Mouse (Mus musculus) intestine, postnatal 0 days (tissue): ENCODE measurements around the gene Dhtkd1. TPM values are rescaled to one million over a fixed set of nuclear protein-coding genes. Genes with fewer than 3 reads are reported as not detected.

Experiments
- ATAC-seq: fragments of 200-750 bp; cut with Nextera tagmentation; 2 replicates; pipeline ENCODE4 v1.8.0; 2017; ENCODE audit warnings: mild to moderate bottlenecking, moderate TSS enrichment, moderate library complexity
- H3K27ac ChIP-seq: fragments of 300-500 bp; sonication (generic); 2 replicates; pipeline ENCODE4 v1.5.1; 2014; ENCODE audit warnings: mild to moderate bottlenecking, low read depth, low read length, moderate library complexity
- H3K27me3 ChIP-seq: fragments of 300-500 bp; sonication (generic); replicated peaks from 2 replicates; pipeline ENCODE4 v1.6.1; 2014; ENCODE audit warnings: low read length, mixed read lengths; ENCODE audit not compliant: control insufficient read depth, insufficient read depth
- H3K36me3 ChIP-seq: fragments of 300-500 bp; sonication (generic); 2 replicates; pipeline ENCODE4 v1.6.1; 2014; ENCODE audit warnings: mild to moderate bottlenecking, moderate library complexity; ENCODE audit not compliant: control insufficient read depth, insufficient read depth
- H3K4me1 ChIP-seq: fragments of 300-500 bp; sonication (generic); replicated peaks from 2 replicates; pipeline ENCODE4 v1.6.1; 2014; ENCODE audit warnings: antibody characterized with exemption, low read length, mixed read lengths; ENCODE audit not compliant: control insufficient read depth, insufficient read depth
- H3K4me2 ChIP-seq: fragments of 300-500 bp; sonication (generic); replicated peaks from 2 replicates; pipeline ENCODE4 v1.6.1; 2014; ENCODE audit warnings: low read depth, mild to moderate bottlenecking, moderate library complexity
- H3K4me3 ChIP-seq: fragments of 300-500 bp; sonication (generic); 2 replicates; pipeline ENCODE4 v1.5.1; 2014; ENCODE audit warnings: low read depth, low read length
- H3K9ac ChIP-seq: fragments of 300-500 bp; sonication (generic); 2 replicates; pipeline ENCODE4 v1.6.1; 2014; ENCODE audit warnings: mild to moderate bottlenecking, low read depth, low read length
- H3K9me3 ChIP-seq: fragments of 300-500 bp; sonication (generic); 2 replicates; pipeline ENCODE4 v1.6.1; 2016; ENCODE audit warnings: mixed run types; ENCODE audit not compliant: control insufficient read depth
- CTCF ChIP-seq: sonication (generic); IDR thresholded peaks from 2 replicates; pipeline ENCODE4 v1.5.1; 2016; ENCODE audit warnings: low read depth, mild to moderate bottlenecking, control low read depth, antibody characterized with exemption, moderate library complexity
- WGBS: fragments of 180-500 bp; shearing (Covaris S2); extraction: QIAGEN DNeasy Blood & Tissue Kit; methylation state at CpG from one replicate; pipeline ENCODE4 v1.1.7; 2014; 5-methylcytosine and 5-hydroxymethylcytosine counted together
- polyA plus RNA-seq: library from polyadenylated mRNA; unstranded; fragments of >200 nt; fragmentation: Nextera tagmentation; extraction: Ambion mirVana; gene quantifications from 2 replicates; pipeline ENCODE4 v1.2.1, GENCODE M21; 2015

Gene Dhtkd1
- polyA plus RNA-seq, 1 experiment from 2014 or later = 0.27 TPM

DNA sequence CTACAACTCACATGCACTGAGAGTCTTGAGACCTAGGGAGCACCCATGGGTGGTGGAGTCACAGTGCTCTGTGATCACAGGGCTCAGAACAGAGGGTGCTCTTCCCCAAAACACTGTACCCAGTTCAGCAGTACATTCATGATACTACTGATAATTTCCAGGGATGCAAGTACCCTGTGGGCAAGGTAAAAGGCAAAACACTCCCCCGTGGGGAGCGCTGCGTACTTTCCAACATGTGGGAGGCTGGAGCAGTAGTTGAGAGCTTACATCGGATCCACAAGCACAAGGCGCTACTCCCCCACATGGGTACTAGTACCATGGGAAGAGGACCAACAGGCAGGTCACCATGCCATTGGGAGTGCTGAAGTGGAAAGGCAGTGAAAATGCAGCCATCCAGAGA lies 15.1 kb downstream of the Dhtkd1 start:
- Histone ChIP-seq H3K4me2 (no peak overlapping the region), H3K9me3 (no peaks in the 10 kb centered on the region), H3K27ac (no peak overlapping the region), H3K4me1 (peaks cover 3% of the 10 kb centered on the region; the same call in 1 of the 2 replicates), H3K9ac (no peak overlapping the region), H3K36me3 (no peaks in the 10 kb centered on the region), H3K4me3 (no peak overlapping the region), H3K27me3 (no peaks in the 10 kb centered on the region)
- WGBS = 96% methylated on average over 5 of the region's 5 CpGs
- ATAC-seq = no peak
- no peak for TF ChIP-seq CTCF

DNA sequence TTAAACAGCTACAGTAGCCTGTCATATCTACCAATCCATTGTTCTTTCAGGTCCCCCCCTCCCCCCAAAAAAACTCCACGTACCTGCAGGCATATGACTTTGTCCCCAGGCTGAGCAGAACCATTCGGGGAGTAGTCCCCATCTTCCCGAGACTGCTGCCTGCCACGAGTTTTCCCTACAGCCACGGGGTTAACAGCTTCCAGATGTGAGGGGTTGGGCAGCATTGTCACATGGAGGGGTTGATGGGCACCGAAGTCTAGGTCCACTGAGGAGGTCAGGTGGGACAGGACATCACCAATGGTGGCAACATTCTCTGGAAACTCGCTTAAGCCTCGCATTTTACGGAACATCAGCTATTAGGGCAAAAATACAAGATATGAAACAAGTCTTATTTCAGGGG lies 18.8 kb downstream of the Dhtkd1 start:
- Histone ChIP-seq H3K27ac (no peak overlapping the region), H3K9me3 (no peaks in the 10 kb centered on the region), H3K27me3 (no peaks in the 10 kb centered on the region), H3K36me3 (no peaks in the 10 kb centered on the region), H3K9ac (no peak overlapping the region), H3K4me2 (no peak overlapping the region), H3K4me1 (no peaks in the 10 kb centered on the region), H3K4me3 (no peak overlapping the region)
- WGBS = 83% methylated on average over 9 of the region's 9 CpGs
- no peak for TF ChIP-seq CTCF
- no peak for ATAC-seq

GRCm38 (mm10) chr2:5922823-5923222 lies 19.8 kb downstream of the Dhtkd1 start:
- no peaks in the 10 kb centered on the region for H3K4me1 ChIP-seq
- no peaks in the 10 kb centered on the region for H3K36me3 ChIP-seq
- TF ChIP-seq CTCF = no peak
- no peak overlapping the region for H3K9ac ChIP-seq
- no peak overlapping the region for H3K27ac ChIP-seq
- H3K9me3 ChIP-seq = no peaks in the 10 kb centered on the region
- H3K4me2 ChIP-seq = no peak overlapping the region
- H3K4me3 ChIP-seq = no peak overlapping the region
- no peak for ATAC-seq
- WGBS = 93% methylated on average over 6 of the region's 6 CpGs
- no peaks in the 10 kb centered on the region for H3K27me3 ChIP-seq

DNA sequence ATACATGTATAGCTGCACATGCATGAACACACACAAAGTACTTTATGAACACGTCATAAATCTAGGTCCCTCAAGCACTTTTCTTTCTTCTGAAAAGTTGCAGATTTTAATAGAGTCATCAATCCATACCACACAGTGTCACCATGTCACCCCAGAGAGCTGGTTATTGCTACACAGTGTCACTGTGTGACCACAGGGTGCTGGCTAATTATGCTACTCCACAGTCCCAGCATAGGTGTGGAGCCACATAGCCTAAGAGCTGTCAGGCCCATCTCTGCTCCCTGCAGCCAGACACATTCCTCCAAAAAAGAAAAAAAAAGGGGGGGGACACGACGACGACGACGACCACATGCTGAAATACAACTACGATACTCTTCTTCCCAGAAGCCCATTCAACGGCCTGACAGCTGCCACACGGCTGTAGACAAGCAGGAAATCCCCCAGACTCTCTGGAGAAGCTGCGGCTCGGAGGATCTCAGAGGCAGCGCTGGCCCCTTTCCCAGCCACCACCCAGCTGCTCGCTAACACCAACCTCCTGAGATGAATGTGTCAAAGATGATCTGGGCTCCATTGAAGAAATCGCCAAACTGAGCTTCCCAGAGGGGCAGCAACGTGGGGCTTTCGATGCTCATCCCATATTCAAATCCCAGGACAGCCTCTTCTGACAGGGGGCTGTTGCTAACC lies 31.2 kb downstream of the Dhtkd1 start:
- no peaks in the 10 kb centered on the region for H3K27me3 ChIP-seq
- no peak overlapping the region for H3K27ac ChIP-seq
- H3K9me3 ChIP-seq = no peaks in the 10 kb centered on the region
- no peak for ATAC-seq
- H3K9ac ChIP-seq = no peak overlapping the region
- no peaks in the 10 kb centered on the region for H3K36me3 ChIP-seq
- TF ChIP-seq CTCF = no peak
- H3K4me1 ChIP-seq = no peaks in the 10 kb centered on the region
- H3K4me3 ChIP-seq = no peak overlapping the region
- H3K4me2 ChIP-seq = no peak overlapping the region
- WGBS = 67% methylated on average over 16 of the region's 16 CpGs

DNA sequence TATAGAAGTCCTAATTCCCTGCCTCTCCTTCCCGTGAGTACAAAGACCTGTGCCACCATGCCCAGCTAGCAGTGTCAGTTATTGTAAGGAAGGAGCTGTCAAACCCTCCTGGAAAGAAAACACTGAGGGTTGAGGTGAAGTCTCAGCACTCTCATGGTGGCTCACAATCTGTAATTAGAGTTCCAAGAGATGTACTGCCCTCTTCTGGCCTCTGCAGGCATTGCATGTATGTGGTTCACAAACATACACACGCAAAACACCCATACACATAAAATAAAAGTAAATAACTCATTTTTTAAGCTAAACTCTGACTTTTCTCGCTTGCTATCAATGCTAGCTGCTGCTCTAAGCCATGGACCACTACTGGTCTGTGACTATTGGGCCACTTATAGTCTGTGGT lies 36.0 kb downstream of the Dhtkd1 start:
- 68% methylated on average over 3 of the region's 3 CpGs for WGBS
- no peak for ATAC-seq
- Histone ChIP-seq H3K27ac (no peak overlapping the region), H3K4me3 (no peak overlapping the region), H3K9me3 (no peaks in the 10 kb centered on the region), H3K9ac (no peak overlapping the region), H3K4me1 (no peaks in the 10 kb centered on the region), H3K4me2 (no peak overlapping the region), H3K27me3 (no peaks in the 10 kb centered on the region), H3K36me3 (no peaks in the 10 kb centered on the region)
- TF ChIP-seq CTCF = peak; percentile 80

GRCm38 (mm10) chr2:5906092-5906491 lies 36.5 kb downstream of the Dhtkd1 start:
- no peak for ATAC-seq
- no peak for TF ChIP-seq CTCF
- no peak overlapping the region for H3K4me3 ChIP-seq
- H3K27ac ChIP-seq = no peak overlapping the region
- H3K4me2 ChIP-seq = no peak overlapping the region
- no peaks in the 10 kb centered on the region for H3K4me1 ChIP-seq
- WGBS = 27% methylated on average over 5 of the region's 5 CpGs
- H3K27me3 ChIP-seq = no peaks in the 10 kb centered on the region
- no peaks in the 10 kb centered on the region for H3K9me3 ChIP-seq
- no peaks in the 10 kb centered on the region for H3K36me3 ChIP-seq
- no peak overlapping the region for H3K9ac ChIP-seq
